Mouse (Mus musculus): Measurements from ENCODE around the gene Mag.
"Not testable (repeated sequence)": the region's sequence is repeated elsewhere in the genome, so short reads cannot be mapped to it uniquely, and the experiment has no call there.

- TF ChIP-seq MAFK (IDR thresholded peaks at IDR 0.05; ENCODE audit: insufficient read depth, low read depth, low read length); HCFC1 (IDR thresholded peaks at IDR 0.05; ENCODE audit: borderline replicate concordance, insufficient read depth, low read length); ZC3H11A (IDR thresholded peaks at IDR 0.05; ENCODE audit: borderline replicate concordance, low read depth, low read length); CHD2 (IDR thresholded peaks at IDR 0.05; ENCODE audit: low read depth, low read length); ZNF384 (IDR thresholded peaks at IDR 0.05; ENCODE audit: low read depth, low read length): not testable (repeated sequence)
These were observed 27.7 kb upstream of the Mag start for GRCm38 (mm10) chr7:30942365-30942764.
